ENCODE assay signal across 17 mouse cellular contexts in genomic region chr14:85915761-85916160, GRCm38 (mm10).
"Had no signal": no experiment of that assay in that cellular context is flagged by ENCODE, and none has a peak within 500 bp of the region (broad histone marks: within the 10 kb centered on the region; RNA-seq: fewer than 3 reads in every experiment).

No protein-coding gene starts in this region.

- H3K36me3 ChIP-seq: liver, embryonic 15.5 days; lung, embryonic 15.5 days; midbrain, embryonic 10.5 days; midbrain, embryonic 12.5 days; neural tube, embryonic 12.5 days; stomach, embryonic 15.5 days had no signal

- H3K4me2 ChIP-seq: liver, embryonic 15.5 days; lung, embryonic 15.5 days; midbrain, embryonic 12.5 days; neural tube, embryonic 12.5 days; stomach, embryonic 15.5 days had no signal

- ATAC-seq: liver, postnatal 0 days; lung, postnatal 0 days; midbrain, embryonic 16.5 days had no signal

- H3K4me1 ChIP-seq: liver, embryonic 15.5 days; lung, embryonic 15.5 days; midbrain, embryonic 12.5 days; neural tube, embryonic 12.5 days; stomach, embryonic 15.5 days had no signal

- H3K4me3 ChIP-seq: liver, embryonic 15.5 days; lung, embryonic 15.5 days; midbrain, embryonic 10.5 days; midbrain, embryonic 12.5 days; myocyte; neural tube, embryonic 12.5 days; stomach, embryonic 15.5 days had no signal

- DNase-seq: liver, postnatal 0 days; lung, adult 2 months; lung, postnatal 14 days; lung, postnatal 4 days; right cerebral cortex, postnatal 14 days; thymus, adult 2 months; thymus, postnatal 25 days; thymus, postnatal 4 days had no signal

- H3K27ac ChIP-seq: liver, embryonic 15.5 days; lung, embryonic 15.5 days; midbrain, embryonic 10.5 days; midbrain, embryonic 12.5 days; neural tube, embryonic 12.5 days; stomach, embryonic 15.5 days had no signal

- H3K9ac ChIP-seq: liver, embryonic 15.5 days; liver, postnatal 0 days; lung, embryonic 15.5 days; midbrain, embryonic 12.5 days; neural tube, embryonic 12.5 days; stomach, embryonic 15.5 days had no signal

- H3K9me3 ChIP-seq: lung, embryonic 15.5 days; midbrain, embryonic 10.5 days; midbrain, embryonic 12.5 days; neural tube, embryonic 12.5 days; stomach, embryonic 15.5 days had no signal

- H3K27me3 ChIP-seq: liver, embryonic 15.5 days; lung, embryonic 15.5 days; midbrain, embryonic 12.5 days; neural tube, embryonic 12.5 days; stomach, embryonic 15.5 days had no signal
